Mouse (Mus musculus) CD4-positive helper T cell, adult 2 months (primary cell): ENCODE measurements around the gene Ablim1.

Experiments
- DNase-seq: peaks from one replicate; pipeline ENCODE4 v3.0.0-alpha.2; 2012; ENCODE audit warnings: low read depth, missing footprints, low spot score

The Ablim1 gene

GRCm38 (mm10) chr19:57264296-57264947, 50.3 kb downstream of the Ablim1 start:
- DNase-seq: no peak

DNA sequence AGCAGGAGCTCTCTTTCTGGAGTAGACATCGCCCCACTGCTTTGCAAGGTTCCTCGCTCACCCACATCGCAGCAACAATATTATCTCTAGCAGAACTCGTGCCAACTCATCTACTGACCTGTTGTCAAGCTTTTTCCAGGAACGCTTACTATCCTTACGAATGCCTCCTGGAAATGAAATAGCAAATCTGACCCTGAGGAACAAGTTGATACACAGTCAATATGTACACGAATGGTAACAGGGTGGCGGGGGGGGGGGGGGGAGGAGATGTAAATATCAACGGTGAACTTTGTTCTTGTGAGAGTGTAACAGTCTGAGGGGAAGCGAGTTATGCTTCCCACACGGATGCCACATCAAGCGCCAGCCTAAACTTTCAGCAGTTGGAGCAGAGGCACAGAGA, 56.9 kb downstream of the Ablim1 start:
- no peak for DNase-seq

- no peak for DNase-seq
These were observed 58.1 kb downstream of the Ablim1 start for GRCm38 (mm10) chr19:57256666-57257065.

- DNase-seq: no peak
These were observed 59.6 kb downstream of the Ablim1 start for GRCm38 (mm10) chr19:57255157-57255556.

GRCm38 (mm10) chr19:57252692-57253448, 61.8 kb downstream of the Ablim1 start:
- DNase-seq: no peak

DNA sequence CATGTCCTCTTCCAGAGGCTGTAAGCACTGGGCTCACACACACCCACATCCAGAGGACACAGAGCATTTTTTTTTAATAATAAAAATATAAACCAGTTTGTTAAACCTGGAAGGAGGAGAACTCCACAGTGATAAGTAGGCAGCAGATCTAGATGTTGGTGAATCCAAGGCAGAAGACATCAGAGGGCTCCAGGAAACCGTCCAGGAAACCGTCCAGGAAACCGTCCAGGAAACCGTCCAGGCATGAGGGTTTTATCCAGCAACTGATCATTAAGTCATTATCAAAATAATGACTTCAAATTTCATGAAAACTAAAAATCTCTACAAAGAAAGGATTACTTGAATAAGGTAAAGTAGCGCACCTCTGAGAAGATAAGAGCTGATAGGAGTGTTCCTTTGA, 65.9 kb downstream of the Ablim1 start:
- DNase-seq: no peak

DNA sequence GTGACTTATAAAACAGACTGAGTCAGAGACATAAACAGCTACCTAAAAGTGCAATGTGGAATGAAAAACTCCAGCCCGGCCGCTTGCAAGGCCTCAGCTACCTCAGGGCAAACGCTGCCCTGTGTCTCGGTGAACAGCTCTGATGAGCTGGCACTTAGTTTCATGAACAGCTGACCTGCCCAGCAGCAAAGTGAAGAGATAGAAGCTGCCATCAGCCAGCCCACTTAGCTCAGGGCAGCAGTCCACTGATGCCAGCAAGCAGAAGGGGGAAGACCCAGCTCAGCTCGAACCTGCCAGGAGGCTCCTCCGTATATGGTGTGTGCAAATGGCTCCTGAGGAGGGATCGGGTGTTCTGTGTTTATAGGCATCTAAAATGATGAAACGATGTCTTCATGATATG, 67.5 kb downstream of the Ablim1 start:
- no peak for DNase-seq

GRCm38 (mm10) chr19:57244281-57244680, 70.4 kb downstream of the Ablim1 start:
- DNase-seq: no peak

DNA sequence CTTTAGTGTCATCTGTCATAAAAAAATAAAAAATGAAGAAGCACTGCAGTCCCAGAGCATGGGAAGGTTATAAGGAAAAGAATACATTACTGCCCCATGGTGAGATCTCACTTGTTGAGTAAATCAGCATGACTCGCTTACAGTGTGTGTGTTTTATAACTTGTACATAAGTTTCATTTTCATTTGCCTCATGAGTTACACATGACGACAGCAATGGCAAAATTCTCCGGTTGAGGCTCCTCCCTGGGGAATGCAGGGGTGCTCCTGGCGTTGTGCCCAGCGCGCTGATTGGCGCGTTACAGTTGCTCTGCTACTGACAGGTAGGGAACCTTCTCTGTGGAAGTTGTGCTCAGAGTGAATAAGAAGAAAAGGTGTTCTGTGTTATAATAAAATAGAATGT, 71.1 kb downstream of the Ablim1 start:
- DNase-seq: peak; percentile 4

DNA sequence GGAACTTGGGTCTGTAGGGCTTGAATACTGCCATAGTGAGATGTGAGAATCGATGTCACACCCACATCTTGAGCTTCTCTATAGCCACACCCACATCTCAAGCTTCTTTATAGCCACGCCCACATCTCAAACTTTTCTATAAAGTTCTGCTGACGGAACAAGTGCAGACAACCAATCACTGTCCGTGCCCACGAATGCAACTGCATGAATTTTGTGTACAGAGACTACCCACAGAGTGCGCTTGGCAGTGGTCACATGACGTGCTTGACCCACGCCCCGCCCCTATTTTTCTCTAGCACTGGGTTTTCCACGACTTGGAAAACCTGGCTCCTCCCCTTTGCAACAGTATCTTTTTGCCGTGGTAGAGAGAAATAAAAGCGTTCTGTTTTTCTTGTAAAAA, 71.5 kb downstream of the Ablim1 start:
- DNase-seq: peak; percentile 33

DNA sequence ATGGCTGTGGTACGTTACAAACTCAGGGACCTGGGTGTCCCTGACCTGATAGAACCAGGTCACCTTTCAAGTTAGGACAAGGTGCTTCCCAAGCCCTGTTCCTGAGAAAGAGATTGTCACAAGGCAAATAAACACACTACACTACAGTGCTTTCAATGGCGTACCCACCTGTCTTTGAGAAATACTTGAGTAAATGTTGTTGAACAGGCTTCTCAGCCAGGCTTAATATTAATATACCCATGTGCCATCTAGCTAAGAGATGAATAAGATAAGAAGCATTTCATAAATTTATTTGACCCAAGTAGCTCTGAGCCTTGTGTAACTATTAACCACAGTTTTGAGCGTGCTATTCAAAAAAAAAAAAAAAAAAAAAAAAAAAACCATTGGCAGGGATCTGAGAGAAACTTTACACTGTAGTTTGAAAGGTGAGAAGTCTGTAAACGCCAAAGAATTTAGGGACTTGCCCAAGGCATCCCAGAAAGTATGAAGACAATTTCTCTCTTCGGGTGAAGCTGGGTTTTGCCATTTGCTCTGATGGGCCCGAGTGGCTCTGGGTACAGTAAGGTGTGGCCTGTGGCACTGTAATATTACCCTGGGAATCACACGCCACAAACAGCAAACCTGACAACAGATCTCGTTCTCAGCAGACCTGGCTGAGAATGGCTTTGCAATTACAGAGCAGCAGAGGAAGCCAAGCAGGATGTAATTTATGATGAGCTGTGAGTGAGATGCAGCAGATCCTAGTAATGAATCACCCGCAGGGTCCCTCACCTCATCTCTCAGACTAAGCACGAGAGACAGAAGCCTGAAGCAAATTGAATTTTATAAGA, 73.1 kb downstream of the Ablim1 start:
- DNase-seq: no peak

GRCm38 (mm10) chr19:57240259-57240658, 74.5 kb downstream of the Ablim1 start:
- no peak for DNase-seq

- DNase-seq: no peak
These were observed 75.4 kb downstream of the Ablim1 start for GRCm38 (mm10) chr19:57239176-57239784.

- no peak for DNase-seq
These were observed 76.3 kb downstream of the Ablim1 start for GRCm38 (mm10) chr19:57238461-57238860.

DNA sequence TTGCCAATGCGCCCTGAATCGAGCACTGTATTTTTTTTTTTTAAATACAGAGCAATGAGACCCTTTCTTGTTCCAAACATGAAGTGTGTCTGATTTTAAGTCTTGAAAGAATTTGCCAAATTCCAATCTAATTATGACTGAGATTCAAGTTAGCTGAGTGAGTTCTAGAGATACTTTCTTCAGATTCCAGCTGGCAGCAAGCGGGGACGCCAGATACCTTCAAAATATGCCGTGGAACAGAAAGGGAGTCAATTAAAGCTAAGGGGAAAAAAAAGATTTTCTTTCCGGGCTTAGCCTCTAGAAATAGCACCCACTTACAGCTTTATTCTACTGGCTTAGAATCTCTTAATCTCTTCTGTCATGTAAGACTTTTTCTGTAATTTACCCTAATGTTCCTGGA, 77.2 kb downstream of the Ablim1 start:
- DNase-seq: no peak

DNA sequence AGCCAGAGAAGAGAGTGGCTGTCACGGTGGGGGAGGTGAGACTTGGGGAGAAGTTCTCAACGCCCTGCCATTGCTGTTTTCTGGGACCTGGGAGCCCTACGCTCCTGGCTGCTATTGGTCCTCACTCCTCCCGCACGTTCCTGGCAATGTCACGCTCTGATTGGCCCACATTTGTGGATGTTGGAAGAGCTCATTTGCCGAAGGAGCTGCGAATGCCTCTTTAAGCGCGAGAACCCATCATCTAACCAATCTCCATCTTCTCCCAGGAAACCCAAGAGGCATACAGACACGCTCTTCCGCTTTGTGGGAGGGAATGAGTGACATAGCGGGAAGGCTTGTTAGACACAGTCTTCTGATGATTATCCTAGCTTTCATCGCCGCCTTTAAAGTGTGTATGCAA, 78.1 kb downstream of the Ablim1 start:
- no peak for DNase-seq

- DNase-seq: no peak
These were observed 78.8 kb downstream of the Ablim1 start for GRCm38 (mm10) chr19:57235931-57236330.

DNA sequence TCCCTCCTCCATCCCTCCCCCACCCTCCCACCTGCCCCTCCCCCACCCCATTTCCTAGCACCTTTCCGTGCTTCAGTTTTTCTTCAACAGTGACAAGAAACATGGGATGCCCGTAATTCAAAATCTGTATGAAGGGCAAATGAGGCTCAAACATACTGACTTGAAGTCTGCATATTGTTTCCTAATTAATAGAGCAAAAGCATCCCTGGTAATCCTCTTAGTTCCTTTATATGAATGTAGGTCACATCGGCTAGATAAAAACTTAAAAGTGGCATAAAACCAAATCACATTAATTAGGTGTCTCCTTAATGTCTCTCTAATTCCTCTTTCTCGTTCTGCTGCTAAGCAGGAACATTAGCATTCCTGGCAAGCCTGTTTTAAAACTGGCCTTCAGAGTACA, 83.7 kb downstream of the Ablim1 start:
- no peak for DNase-seq

DNA sequence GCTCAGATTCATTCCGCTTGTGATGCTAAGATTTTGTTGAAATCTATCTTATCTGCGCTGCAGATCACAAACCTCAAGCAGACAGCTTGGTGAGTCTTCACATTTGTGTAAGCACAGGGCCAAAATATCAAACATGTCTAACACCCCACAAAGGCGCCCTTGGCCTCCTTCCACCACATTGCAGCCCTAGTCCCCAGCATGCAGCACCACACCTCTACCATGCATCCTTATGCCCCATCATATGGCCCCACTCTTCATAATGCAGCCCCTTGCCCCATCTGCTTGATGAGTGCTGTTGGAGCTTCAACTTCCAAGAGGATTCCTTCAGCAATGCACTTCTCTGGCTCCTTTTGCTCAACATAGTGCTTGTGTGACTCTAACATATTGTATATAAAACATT, 85.6 kb downstream of the Ablim1 start:
- DNase-seq: no peak

GRCm38 (mm10) chr19:57228576-57228975, 86.1 kb downstream of the Ablim1 start:
- no peak for DNase-seq

DNA sequence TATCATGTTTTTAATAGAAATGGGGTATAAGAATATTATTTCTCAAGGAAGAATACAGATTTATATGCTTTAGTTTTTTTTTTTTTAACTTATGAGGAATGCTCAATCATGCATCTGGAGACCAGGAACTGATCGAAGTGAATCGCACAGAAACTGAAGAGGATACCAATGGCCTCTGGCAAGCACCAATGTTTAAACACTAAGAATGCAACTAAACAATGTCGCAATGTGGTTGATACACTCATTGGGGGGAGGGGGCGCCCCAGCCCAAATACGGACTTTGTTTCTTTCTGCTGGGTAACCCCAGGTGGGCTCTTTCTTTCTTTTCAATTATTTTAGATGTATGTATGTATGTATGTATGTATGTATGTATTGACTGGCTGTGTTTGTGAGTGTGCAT, 90.3 kb downstream of the Ablim1 start:
- no peak for DNase-seq

DNA sequence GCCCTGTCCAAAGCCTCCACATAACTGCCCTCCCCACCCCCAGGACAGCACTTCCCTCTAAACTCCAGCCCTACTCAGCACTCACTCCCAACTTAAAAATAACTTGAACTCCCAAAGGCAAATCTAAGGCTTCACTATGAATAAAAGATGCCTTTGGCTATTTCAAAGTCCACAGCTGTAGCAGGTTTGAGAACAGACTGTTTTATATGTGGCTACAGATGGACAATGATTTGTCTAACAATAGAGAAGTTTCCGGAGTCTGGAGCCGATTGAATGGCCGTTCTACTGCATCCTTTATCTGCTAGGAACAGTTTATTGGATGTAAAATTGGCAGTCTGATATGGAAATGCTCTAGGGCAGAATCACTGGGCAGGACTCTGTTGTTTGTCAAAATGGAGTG, 91.0 kb downstream of the Ablim1 start:
- DNase-seq: no peak
